Mouse (Mus musculus) cerebellum, postnatal 36 days (tissue): Measurements from ENCODE around the gene Ism1.
A peak's percentile ranks its signal among the peaks of the same experiment; 100 is the strongest.

ENCODE experiments used
- DNase-seq, 2 experiments: peaks; one replicate each; pipeline ENCODE4 v3.0.0; 2021 to 2022; ENCODE audit warnings: mixed read lengths in 2 of 2

Ism1 gene

GRCm38 (mm10) chr2:139677809-139678274, at the start of gene Ism1:
Gene Ism1, plus strand, starts transcription at chr2:139678178.
- peak; percentile 57 for DNase-seq

DNA sequence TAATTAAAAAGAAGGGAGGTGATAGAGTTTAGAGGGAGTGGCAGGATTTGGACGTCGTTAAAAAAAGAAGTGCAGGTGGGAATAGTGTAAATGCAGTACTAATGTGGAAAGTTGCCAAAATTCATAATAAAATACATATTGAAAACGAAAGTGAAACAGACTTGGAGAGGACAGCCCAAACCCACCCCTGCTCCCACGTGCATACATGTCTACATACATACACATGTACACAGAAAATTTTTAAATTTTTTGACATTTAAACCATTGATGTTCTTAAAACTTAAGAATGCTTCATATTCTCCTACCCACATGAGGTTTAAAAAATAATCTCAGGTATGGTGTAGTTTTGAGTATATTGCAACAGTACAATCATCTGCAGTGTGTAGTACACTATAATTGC, 49.2 kb upstream of the Ism1 start:
- no peak for DNase-seq

DNA sequence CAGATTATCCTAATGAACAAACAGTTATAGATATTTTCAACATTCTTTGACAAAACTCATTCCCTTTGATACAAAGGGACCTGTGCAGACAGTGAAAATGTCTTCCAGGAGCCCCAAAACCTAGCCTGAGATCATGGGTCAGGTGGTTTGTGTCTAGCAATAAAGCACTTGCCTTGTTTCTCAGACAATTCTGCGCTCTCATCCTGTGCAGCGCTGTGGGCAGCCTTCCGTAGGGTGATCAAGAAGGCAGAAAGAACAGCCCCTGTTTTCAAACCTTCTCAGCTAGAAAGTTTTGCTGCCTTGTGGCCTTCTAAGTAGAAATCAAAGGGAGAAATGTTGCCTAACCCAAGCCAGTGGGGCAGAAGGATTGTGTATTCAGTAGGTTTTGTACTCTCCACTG, 48.3 kb upstream of the Ism1 start:
- no peak for DNase-seq

DNA sequence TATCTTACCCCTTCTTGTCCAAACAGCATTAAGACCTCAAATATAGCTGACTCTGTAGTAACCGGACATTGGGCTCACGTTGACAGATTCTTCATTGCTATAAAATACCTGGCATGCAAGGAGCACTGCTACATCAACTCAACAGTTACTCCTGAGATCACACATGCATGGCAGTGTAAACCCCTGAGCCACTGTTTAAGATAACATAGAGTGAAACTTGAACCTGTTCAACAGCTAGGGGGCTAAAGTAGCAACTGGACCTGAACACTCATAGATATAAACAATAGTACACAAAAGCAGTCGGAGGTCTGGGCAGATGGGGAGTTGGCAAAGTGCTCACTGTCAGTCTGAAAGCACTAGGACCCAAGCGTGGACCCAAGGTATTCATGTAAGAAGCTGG, 43.5 kb upstream of the Ism1 start:
- no peak for DNase-seq

DNA sequence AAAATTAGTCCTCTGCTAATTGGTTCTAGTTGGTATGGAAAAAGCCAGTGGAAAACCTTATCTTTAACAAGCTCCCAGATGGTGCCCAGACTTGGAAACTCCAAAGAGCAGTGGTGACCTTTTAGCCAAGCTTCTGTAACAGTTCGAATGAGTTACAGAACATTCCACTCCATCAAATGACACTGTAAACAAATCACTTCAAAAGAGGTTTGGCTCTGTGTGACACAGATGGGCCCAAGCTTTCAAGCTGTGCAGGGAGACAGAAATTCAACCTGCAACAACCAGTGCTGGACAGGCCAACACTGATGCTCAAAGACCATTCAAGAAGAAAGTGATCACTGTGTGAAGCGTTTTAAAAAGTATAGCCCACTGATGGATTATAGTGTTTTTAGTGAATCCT, 40.1 kb upstream of the Ism1 start:
- DNase-seq = no peak

GRCm38 (mm10) chr2:139641757-139642385, 36.1 kb upstream of the Ism1 start:
- no peak for DNase-seq

- DNase-seq = no peak
Measured at GRCm38 (mm10) chr2:139649518-139649917, 28.5 kb upstream of the Ism1 start.

DNA sequence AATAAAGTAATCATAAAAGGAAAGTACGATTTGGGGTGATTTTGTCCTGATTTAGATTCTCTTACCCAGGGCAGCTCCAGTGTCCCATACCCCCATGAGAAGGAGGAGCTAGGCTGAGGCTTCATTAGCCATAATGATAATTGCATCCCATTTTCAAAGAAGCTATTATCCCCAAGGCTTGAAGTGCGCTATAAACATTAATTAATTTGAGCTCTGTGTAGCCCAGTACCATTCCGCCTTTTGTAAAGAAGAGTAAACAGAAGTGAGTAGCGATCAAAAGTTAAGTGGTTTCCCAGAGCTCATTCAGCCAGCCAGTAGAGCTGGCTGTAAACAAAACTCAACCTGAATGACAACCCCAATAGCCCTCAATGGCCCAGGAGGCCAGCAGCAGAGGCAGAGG, 21.2 kb upstream of the Ism1 start:
- no peak for DNase-seq

GRCm38 (mm10) chr2:139671838-139672237, 6.1 kb upstream of the Ism1 start:
- DNase-seq = no peak

GRCm38 (mm10) chr2:139672371-139672770, 5.6 kb upstream of the Ism1 start:
- no peak for DNase-seq

DNA sequence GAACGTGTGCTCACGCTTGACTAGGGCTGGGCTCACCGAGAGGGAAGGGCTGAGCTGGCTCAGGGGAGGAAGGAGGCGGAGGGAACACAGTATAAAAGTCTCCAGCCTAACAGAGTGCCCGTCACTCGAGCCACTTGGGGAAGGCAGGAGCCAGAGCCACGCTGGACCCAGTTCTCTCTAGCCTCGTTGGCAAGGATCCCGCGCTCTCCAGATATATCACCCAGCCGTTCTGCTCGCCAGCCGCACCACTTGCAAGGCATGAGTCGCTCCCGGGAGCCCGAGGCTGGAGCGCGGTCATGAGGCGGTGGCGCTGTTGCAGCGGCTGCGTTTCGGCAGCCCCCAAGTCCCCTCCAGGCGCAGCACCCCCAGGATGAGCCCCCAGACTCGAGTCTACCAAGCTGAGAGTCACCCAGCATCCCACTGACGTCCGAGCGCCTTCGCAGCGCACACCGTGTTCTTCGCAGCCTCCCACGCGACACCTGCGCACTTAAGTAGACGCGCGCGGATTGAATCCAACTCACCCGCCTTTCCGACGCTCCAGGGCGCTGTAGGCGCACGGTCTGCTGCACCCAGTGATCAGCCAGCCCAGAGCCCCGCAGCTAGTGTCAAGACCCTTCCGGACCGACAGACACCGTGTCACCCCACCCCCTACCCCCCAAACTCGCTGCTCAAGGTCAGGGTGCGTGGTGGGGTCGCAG, 764 bp upstream of the Ism1 start:
- peak; percentile 65 to 77 for DNase-seq

DNA sequence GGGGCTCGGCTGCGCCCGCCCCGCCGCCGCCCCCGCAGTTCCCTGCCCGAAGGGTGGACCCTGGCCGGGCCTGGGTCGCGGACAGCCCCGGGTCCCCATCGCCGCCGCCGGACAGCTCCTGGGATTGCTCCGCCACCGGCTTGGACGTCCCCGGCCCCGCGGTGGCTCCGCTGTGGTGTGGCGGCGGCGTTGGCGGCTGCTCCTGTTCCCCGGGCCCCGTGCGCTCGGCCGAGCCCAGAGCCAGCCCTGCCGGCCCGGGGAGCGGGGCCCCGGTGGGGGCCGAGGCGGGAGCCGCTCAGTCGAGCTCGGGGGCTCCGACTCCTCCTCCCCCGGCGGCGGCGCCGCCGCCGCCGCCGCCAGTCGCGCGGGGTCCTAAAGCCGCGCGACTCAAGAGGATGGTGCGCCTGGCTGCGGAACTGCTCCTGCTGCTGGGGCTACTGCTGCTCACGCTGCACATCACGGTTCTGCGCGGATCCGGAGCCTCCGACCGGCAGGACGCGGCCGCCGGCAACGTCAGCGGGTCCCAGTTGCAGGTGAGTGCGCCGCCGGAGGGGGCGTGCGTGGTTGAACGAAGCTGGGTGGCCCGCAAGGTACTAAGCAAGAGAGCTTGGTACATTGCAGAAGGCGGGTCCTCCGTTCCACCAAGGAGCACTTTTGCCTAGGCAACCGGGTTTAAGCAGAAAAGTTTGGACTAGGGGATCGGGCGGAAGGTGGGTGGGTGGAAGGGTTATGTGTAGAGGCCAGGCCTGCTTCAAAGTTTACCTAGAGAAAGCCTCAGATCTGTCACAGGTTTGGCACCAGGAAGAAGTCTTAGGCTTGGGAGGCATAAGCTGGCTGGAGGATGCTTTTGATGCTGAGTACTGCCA, 530 bp downstream of the Ism1 start:
- DNase-seq = peak; percentile 58 to 64

DNA sequence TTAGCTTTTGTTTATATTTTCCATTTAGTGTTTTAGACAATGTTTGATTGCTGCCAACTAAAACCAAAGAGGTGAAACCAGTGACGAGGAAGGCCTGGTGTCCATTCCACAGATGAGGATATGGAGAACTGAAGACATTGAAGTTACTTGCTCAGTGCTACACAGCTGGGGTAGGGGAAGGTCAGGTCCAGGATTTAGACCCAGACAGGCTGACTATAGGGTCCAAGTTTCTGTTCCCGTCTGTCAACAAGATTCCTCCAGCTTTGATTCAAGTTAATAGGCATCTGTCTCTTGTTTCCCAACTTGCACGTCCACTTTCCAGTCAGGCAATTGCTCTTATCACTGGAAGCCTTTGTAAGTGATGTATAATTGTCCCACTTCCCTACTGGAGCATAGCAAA, 4.6 kb downstream of the Ism1 start:
- no peak for DNase-seq

- DNase-seq = no peak
Measured at GRCm38 (mm10) chr2:139689442-139690003, 11.5 kb downstream of the Ism1 start.

DNA sequence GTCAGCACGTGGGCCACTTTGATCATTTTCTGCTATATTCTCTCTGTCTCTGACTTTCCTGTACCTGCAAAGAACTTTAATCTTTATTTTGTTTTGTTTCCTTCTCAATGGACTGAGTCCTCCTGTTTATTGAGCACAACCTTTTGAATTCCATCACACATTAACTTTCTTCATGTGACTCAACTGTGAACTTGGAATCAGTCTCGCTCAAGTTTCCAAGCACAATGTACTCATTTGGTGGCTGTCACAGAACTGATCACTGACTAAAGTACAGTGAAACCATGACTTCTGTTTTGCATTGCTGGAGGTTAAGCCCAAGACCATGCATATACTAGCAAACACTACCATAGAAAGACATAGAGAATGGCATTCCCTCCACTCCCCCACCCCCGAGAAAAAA, 15.5 kb downstream of the Ism1 start:
- DNase-seq = no peak

DNA sequence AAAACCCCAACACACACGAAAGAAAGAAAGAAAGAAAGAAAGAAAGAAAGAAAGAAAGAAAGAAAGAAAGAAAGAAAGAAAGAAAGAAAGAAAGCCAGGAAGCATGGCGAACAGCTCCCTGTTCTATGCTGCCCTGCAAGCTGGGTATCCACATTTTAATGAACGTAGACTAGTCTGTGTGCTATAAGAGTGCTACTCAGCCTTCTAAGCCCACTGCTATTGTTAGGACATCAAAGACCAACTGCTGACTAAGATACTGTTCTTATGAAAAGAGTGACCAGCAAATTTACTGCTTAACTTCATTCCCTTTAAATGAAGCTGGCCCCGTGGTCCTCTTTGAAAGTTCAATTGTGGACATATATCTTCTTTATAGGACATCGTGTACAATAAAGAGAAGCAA, 16.7 kb downstream of the Ism1 start:
- DNase-seq = no peak

- peak; percentile 35 to 46 for DNase-seq
Measured at GRCm38 (mm10) chr2:139696578-139696977, 18.6 kb downstream of the Ism1 start.

- DNase-seq = no peak
Measured at GRCm38 (mm10) chr2:139700609-139701008, 22.6 kb downstream of the Ism1 start.

GRCm38 (mm10) chr2:139704951-139705350, 27.0 kb downstream of the Ism1 start:
- DNase-seq = no peak

- no peak for DNase-seq
Measured at GRCm38 (mm10) chr2:139708194-139708899, 30.4 kb downstream of the Ism1 start.

GRCm38 (mm10) chr2:139711640-139712039, 33.7 kb downstream of the Ism1 start:
- no peak for DNase-seq

- DNase-seq = no peak
Measured at GRCm38 (mm10) chr2:139712046-139712445, 34.1 kb downstream of the Ism1 start.

DNA sequence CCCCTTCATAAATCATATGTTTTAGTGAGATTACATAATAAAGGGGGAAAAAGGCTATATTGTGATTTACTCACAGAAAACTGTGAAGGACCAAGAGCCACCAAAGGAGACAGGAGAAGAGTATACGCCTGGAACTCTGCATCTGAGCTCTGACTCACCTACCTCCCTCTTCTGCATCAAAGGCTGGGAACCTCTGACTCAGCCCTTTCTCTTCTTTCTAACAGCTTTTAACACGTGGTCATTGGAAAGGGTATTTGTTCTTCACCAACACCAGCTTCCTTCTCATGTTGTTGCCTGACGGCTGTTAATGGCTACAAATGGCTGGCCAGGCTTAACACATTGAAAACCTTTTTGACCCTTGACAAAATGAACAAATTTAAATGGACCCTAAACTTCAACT, 36.2 kb downstream of the Ism1 start:
- no peak for DNase-seq
